Mouse (Mus musculus): ENCODE measurements around the gene Frg2f1. TPM values are rescaled to one million over a fixed set of nuclear protein-coding genes. Genes with fewer than 3 reads are reported as not detected.

The Frg2f1 gene
- 1 to 10 TPM; 2.5 to 3.4 TPM for polyA plus RNA-seq (2017; shearing (Covaris generic))

GRCm38 (mm10) chr4:119539031-119539824 is at the start of gene Frg2f1:
TSS of gene Frg2f1 (minus strand) at chr4:119539529.

DNA sequence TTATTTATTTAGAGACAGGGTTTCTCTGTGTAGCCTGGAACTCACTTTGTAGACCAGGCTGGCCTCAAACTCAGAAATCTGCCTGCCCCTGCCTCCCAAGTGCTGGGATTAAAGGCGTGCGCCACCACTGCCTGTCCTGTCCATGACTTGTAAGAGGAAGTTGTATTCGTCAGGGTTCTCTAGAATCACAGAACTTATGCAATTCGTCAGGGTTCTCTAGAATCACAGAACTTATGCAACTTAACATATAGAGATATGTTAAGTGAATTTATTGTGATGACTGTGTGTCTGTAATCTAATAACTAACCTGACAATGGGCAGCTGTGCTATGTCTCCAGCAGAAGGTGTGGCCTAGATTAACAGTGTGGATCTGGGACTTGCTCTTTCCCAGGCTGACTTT is 2.7 kb downstream of the Frg2f1 start, which contains the start of gene Foxj3:
Foxj3 (plus strand) TSS at position 390 of the 400 bp plus-strand sequence.

GRCm38 (mm10) chr4:119492291-119492932 is 46.9 kb downstream of the Frg2f1 start, which contains the start of gene Rimkla:
TSS of gene Rimkla (minus strand) at chr4:119492628.

Other genes starting within 250 kb of the Frg2f1 start
- gene Ybx1, start 244.9 kb downstream of the Frg2f1 start, polyA plus RNA-seq (2017; shearing (Covaris generic)) = 100 to 1,000 TPM; 448 to 464 TPM
- gene Ppih, start 219.0 kb downstream of the Frg2f1 start, polyA plus RNA-seq (2017; shearing (Covaris generic)) = 10 to 100 TPM; 40.2 to 56.6 TPM
- 10 to 100 TPM in 1 of 2 experiments, 1 to 10 TPM in 1; 4.9 to 10.8 TPM for gene Ccdc30, start 124.0 kb downstream of the Frg2f1 start, polyA plus RNA-seq (2017; shearing (Covaris generic))
- gene Ppcs, start 117.1 kb downstream of the Frg2f1 start, polyA plus RNA-seq (2017; shearing (Covaris generic)) = 10 to 100 TPM; 61.9 to 64.7 TPM
- under 1 TPM in 1 of 2 experiments, not detected in 1; 0.47 TPM for gene Zmynd12, start 116.7 kb downstream of the Frg2f1 start, polyA plus RNA-seq (2017; shearing (Covaris generic))
- 1 to 10 TPM in 1 of 2 experiments, not detected in 1; 1.6 TPM for gene Rimkla, start 46.9 kb downstream of the Frg2f1 start, polyA plus RNA-seq (2017; shearing (Covaris generic))
- 10 to 100 TPM; 34.8 to 39.7 TPM for gene Foxj3, start 2.5 kb downstream of the Frg2f1 start, polyA plus RNA-seq (2017; shearing (Covaris generic))
- gene Guca2a, start 98.2 kb upstream of the Frg2f1 start, polyA plus RNA-seq (2017; shearing (Covaris generic)) = under 1 TPM in 1 of 2 experiments, not detected in 1; 0.31 TPM
- gene Guca2b, start 119.4 kb upstream of the Frg2f1 start, polyA plus RNA-seq (2017; shearing (Covaris generic)) = not detected
- 10 to 100 TPM; 29.5 to 42.9 TPM for gene Hivep3, start 194.3 kb upstream of the Frg2f1 start, polyA plus RNA-seq (2017; shearing (Covaris generic))

All from activated CD4-positive, CD25-positive, alpha-beta regulatory T cell (primary cell).